Mouse (Mus musculus) E14TG2a.4 (cell line): ENCODE results near the gene Gm38394.

Experiments
- H3K27me3 ChIP-seq: 2 replicates; pipeline ENCODE4 v1.6.1; 2014; ENCODE audit warnings: low read length, control low read depth; ENCODE audit not compliant: insufficient read depth
- H3K36me3 ChIP-seq: 2 replicates; pipeline ENCODE4 v1.6.1; 2014; ENCODE audit warnings: low read length, control low read depth; ENCODE audit not compliant: insufficient read depth
- H3K4me1 ChIP-seq: replicated peaks from 2 replicates; pipeline ENCODE4 v1.6.1; 2014; ENCODE audit warnings: low read depth, low read length, control low read depth
- H3K4me3 ChIP-seq: replicated peaks from 2 replicates; pipeline ENCODE4 v1.5.1; 2014; ENCODE audit warnings: mild to moderate bottlenecking, low read length
- H3K9me3 ChIP-seq: 2 replicates; pipeline ENCODE4 v1.6.1; 2014; ENCODE audit warnings: low read length, control low read depth
- CTCF ChIP-seq: conservative IDR thresholded peaks from 2 replicates; pipeline ENCODE4 v1.5.1; 2014; ENCODE audit warnings: low read length
- NANOG ChIP-seq: IDR thresholded peaks from 2 replicates; pipeline ENCODE4 v1.6.1; 2014; ENCODE audit warnings: borderline replicate concordance, low read length, mixed read lengths
- POU5F1 ChIP-seq: IDR thresholded peaks from 2 replicates; pipeline ENCODE4 v1.6.1; 2014; ENCODE audit warnings: low read length, borderline replicate concordance

Gene Gm38394

GRCm38 (mm10) chr1:133693536-133694114, 32.5 kb upstream of the Gm38394 start:
- no peak for TF ChIP-seq NANOG
- TF ChIP-seq CTCF: no peak
- no peak for TF ChIP-seq POU5F1
- no peaks in the 10 kb centered on the region for H3K9me3 ChIP-seq
- no peaks in the 10 kb centered on the region for H3K36me3 ChIP-seq
- peak overlapping the region; percentile 37 for H3K4me3 ChIP-seq
- H3K27me3 ChIP-seq: no peaks in the 10 kb centered on the region
- peaks cover 78% of the 10 kb centered on the region for H3K4me1 ChIP-seq

DNA sequence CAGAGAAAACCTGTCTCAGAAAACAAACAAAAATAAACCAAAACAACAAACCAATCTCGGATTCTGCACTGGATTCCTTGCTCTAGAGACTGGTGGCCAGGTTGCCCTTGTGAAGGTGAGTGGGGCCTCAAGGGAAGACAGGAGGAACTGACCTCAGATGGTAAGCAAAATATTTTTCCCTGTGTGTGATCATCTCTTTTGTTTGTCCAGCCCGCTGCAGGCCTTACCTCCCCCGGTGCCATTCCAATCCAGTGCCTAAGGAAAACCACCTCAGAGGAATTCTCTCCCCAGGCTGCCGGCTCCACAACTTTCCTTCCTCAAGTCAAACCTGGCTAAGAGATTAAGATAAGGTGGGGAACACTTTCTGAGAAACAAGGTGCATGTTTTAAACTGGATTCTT, 31.1 kb upstream of the Gm38394 start:
- Histone ChIP-seq H3K4me1 (peaks cover 82% of the 10 kb centered on the region), H3K36me3 (no peaks in the 10 kb centered on the region), H3K9me3 (no peaks in the 10 kb centered on the region), H3K4me3 (0 out of 2 replicates have a peak overlapping the region, but pooled peaks have one; percentile 3), H3K27me3 (no peaks in the 10 kb centered on the region)
- TF ChIP-seq CTCF: no peak
- TF ChIP-seq NANOG: no peak
- TF ChIP-seq POU5F1: no peak

DNA sequence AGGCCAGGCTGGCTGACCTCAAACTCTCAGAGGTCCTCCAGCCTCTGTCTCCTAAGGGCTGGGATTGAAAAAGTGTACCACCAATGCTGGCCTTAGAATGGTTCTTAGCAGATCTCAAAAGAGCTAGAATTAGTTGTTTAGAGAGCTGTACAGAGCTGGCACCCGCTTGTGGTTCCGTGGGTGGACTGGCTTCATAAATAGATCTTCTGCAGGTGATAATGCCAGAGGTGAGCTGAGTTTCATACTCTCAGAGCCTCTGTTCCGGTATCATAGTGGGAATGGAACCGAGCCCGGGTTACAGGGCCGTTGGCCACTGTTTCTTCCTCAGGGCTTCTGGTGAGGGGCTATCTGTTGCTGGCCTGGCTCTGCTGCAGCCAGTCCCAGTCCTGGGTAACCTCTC, 29.9 kb upstream of the Gm38394 start:
- Histone ChIP-seq H3K27me3 (no peaks in the 10 kb centered on the region), H3K9me3 (no peaks in the 10 kb centered on the region), H3K36me3 (no peaks in the 10 kb centered on the region), H3K4me1 (peaks cover 71% of the 10 kb centered on the region), H3K4me3 (peak overlapping the region; percentile 37; the same call in 1 of the 2 replicates)
- no peak for TF ChIP-seq POU5F1
- no peak for TF ChIP-seq NANOG
- no peak for TF ChIP-seq CTCF

GRCm38 (mm10) chr1:133689897-133690296, 28.8 kb upstream of the Gm38394 start, which contains the start of gene Lax1:
Gene Lax1, minus strand, starts transcription at chr1:133690108.
- Histone ChIP-seq H3K36me3 (no peaks in the 10 kb centered on the region), H3K27me3 (no peaks in the 10 kb centered on the region), H3K4me1 (peaks cover 68% of the 10 kb centered on the region), H3K4me3 (0 out of 2 replicates have a peak within 1 kb of the TSS, but pooled peaks have one; percentile 2), H3K9me3 (no peaks in the 10 kb centered on the region)
- TF ChIP-seq NANOG (no peak), CTCF (no peak), POU5F1 (no peak)

- Histone ChIP-seq H3K9me3 (peaks cover 3% of the 10 kb centered on the region; the same call in 1 of the 2 replicates), H3K36me3 (no peaks in the 10 kb centered on the region), H3K4me3 (no peak overlapping the region), H3K4me1 (peaks cover 53% of the 10 kb centered on the region), H3K27me3 (no peaks in the 10 kb centered on the region)
- TF ChIP-seq NANOG (no peak), POU5F1 (no peak), CTCF (no peak)
Observed at GRCm38 (mm10) chr1:133688301-133688700, 27.2 kb upstream of the Gm38394 start.

DNA sequence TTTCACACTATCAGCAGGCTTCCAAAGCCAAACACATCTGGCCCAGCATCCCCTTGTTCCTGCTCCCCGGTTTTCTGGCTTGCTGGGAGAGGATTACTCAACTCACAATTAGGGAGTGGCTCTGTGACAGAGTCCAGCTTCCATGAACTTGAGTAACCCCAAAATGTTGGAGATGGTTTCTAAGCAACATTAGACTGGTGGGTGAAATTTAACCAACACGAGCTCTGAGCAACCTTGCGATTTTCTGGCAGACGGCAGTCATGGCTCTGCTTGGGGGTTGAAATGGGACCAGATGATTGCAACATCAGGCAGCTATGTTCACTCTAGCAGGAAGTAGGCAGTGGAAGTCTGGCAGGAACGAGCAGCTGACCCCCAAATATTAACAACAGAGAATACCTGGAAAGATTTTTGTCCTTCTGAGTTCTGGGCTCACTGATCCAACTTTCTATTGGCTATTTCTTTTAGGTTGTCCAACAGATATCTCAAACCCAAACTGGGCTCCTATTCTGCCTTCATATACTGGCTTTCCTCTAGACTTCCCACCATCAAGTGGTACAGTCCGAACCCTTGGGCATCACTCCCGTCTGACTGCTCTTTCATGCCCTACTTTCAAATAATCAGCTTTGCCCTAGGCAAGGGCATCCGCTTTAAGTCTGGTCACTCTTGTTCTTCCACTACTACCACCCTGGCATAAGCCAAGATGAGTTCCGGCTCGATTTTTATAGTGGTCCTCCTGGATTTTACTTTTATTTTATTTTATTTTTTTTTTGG, 24.8 kb upstream of the Gm38394 start:
- Histone ChIP-seq H3K9me3 (peaks cover 3% of the 10 kb centered on the region; the same call in 1 of the 2 replicates), H3K36me3 (no peaks in the 10 kb centered on the region), H3K4me3 (no peak overlapping the region), H3K27me3 (no peaks in the 10 kb centered on the region), H3K4me1 (peaks cover 34% of the 10 kb centered on the region)
- TF ChIP-seq NANOG (no peak), CTCF (no peak), POU5F1 (no peak)

DNA sequence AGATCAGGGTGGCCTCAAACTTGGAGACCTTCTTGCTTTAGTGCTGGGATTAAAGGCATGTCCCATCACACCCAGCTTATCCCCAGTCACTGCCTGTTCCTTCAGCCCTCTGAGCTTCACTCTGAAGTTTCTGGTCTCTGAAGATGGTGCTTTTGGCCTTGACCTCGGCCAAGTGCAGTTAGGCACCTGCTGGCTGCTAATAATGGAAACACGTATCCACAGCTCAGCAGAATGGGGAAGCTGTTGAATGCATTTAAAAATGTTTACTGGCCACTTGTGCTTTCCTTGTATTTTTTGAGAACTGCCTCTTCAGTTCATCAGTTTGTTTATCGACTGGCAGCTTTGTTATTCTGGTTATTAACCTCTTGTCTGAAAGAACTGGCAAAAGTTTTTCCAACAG, 10.7 kb upstream of the Gm38394 start:
- peak; percentile 90 for TF ChIP-seq NANOG
- TF ChIP-seq POU5F1: no peak
- TF ChIP-seq CTCF: no peak
- Histone ChIP-seq H3K4me3 (peak overlapping the region; percentile 41), H3K36me3 (peaks cover 29% of the 10 kb centered on the region), H3K27me3 (no peaks in the 10 kb centered on the region), H3K9me3 (no peaks in the 10 kb centered on the region), H3K4me1 (peaks cover 39% of the 10 kb centered on the region)

DNA sequence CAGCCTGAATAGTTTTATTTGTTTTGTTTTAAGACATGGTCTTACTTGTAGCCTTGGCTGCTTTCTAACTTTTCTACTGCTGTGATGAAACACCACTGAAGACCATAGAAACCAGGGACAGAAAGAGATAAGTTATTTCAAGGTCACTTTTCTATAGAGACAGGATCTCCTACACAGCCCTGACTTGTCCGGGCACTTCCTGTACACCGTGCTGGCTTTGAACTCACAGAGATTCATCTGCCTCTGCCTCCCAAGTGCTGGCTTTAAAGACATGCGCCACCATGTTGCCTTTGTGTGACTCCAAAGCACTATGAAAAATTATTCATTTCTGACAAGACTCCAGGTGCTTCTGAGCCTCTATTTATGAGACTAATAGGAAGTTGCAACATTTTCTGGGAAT, 10.1 kb upstream of the Gm38394 start:
- Histone ChIP-seq H3K4me1 (peaks cover 43% of the 10 kb centered on the region), H3K27me3 (no peaks in the 10 kb centered on the region), H3K36me3 (peaks cover 24% of the 10 kb centered on the region), H3K4me3 (no peak overlapping the region), H3K9me3 (no peaks in the 10 kb centered on the region)
- TF ChIP-seq NANOG (no peak), POU5F1 (no peak), CTCF (no peak)

DNA sequence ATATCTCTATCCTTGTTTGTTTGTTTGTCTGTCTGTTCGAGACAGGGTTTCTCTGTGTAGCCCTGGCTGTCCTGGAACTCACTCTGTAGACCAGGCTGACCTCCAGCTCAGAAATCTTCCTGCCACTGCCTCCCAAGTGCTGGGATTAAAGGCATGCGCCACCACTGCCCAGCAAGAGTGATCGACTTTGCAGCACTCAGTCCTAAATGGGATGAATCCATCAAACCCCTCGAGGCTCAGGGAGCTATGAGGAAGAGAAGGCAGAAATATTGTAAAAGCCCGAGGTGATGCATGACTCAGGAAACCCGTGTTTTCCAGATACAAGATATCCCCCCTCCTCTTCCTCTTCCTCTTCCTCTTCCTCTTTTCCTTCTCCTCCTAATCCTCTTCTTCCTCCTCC, 9.7 kb upstream of the Gm38394 start:
- peaks cover 22% of the 10 kb centered on the region for H3K36me3 ChIP-seq
- TF ChIP-seq NANOG: no peak
- TF ChIP-seq CTCF: no peak
- no peak for TF ChIP-seq POU5F1
- peaks cover 46% of the 10 kb centered on the region for H3K4me1 ChIP-seq
- H3K27me3 ChIP-seq: no peaks in the 10 kb centered on the region
- no peaks in the 10 kb centered on the region for H3K9me3 ChIP-seq
- peak overlapping the region; percentile 80 for H3K4me3 ChIP-seq
